ENCODE assay signal across 12 mouse cellular contexts in the genomic region with DNA sequence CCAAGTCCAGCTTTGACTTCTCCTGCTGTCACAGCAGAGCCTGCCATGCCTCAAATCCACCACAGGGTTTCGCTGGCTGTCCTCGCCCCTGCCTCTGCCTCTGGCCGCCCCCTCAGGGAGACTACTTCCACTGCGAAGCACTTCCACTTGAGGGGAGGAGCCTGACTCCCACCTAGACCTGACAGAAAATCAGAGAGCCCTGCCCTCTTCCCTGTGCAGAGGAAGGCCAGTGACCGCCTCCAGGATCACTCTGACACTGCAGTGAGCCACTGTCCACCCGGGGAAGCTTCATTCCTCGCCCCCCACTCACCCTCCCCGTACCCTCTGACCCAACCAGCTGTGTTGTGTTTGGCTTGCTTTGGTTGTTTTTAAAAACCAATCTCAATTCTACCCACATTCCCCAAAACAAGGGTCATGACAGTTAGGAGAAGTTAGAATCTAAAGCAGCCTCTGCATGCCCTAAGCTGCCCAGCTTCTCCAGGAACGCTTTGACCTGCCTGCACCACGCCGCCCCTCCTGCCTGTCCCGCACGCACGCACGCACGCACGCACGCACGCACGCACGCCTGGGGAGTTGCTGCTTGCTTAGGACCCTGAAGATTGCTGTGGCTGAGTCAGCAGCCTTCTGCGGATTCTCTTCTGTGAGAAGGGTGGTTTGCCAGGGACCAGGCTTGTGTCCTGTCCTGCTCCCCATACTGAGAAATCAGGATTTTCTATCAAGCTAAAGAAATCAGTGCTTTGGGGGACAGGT.
DNase-seq lines count a peak whose midpoint lies in the region; ATAC-seq and TF ChIP-seq lines count a peak whose summit lies in the region.
"Had no signal": no experiment of that assay in that cellular context is flagged by ENCODE, and none has a peak within 500 bp of the region (broad histone marks: within the 10 kb centered on the region; RNA-seq: fewer than 3 reads in every experiment).

No protein-coding gene starts in this region.

- no peak for ATAC-seq in hindbrain, embryonic 13.5 days (ENCODE audit: low FRiP score)
- peak; percentile 39; the same call in 1 of the 2 replicates for ATAC-seq in lung, embryonic 14.5 days (ENCODE audit: insufficient read depth)
- ATAC-seq in inflammation-experienced regulatory T-cells, adult 6 months = no peak

- H3K27me3 ChIP-seq in heart, adult 2 months (ENCODE audit: control insufficient read depth, insufficient read depth, low read length) = no peaks in the 10 kb centered on the region
- H3K27me3 ChIP-seq in hindbrain, embryonic 13.5 days = no peaks in the 10 kb centered on the region
- H3K27me3 ChIP-seq in lung, embryonic 14.5 days (ENCODE audit: insufficient read depth, low read length) = no peaks in the 10 kb centered on the region
- H3K27me3 ChIP-seq: embryonic facial prominence, embryonic 13.5 days; limb, embryonic 13.5 days had no signal

- DNase-seq in heart, adult 2 months = peak in 1 of 2 experiments; percentile 20
- no peak for DNase-seq in heart, postnatal 4 days
- DNase-seq in ES-E14 (ENCODE audit: low read depth, low spot score) = peak; percentile 30
- DNase-seq in lung, embryonic 14.5 days = peak; percentile 38
- no peak for DNase-seq in right cerebral cortex, postnatal 14 days
- DNase-seq in urinary bladder, adult 18-20 months (ENCODE audit: low spot score in 2 of 2) = no peak
- DNase-seq: adrenal gland, postnatal 25 days; B cell, adult 2 months had no signal

- no peak overlapping the region for H3K4me3 ChIP-seq in heart, adult 2 months
- peak overlapping the region; percentile 27 to 57; a peak in 3 of 4 replicates for H3K4me3 ChIP-seq in ES-E14 (ENCODE audit: insufficient read depth in 1 of 2, low read depth in 1 of 2, low read length in 2 of 2, poor library complexity in 1 of 2, severe bottlenecking in 1 of 2)
- H3K4me3 ChIP-seq in hindbrain, embryonic 13.5 days = no peak overlapping the region
- no peak overlapping the region for H3K4me3 ChIP-seq in lung, embryonic 14.5 days (ENCODE audit: low read depth, low read length)
- H3K4me3 ChIP-seq: embryonic facial prominence, embryonic 13.5 days; limb, embryonic 13.5 days had no signal

- H3K27ac ChIP-seq in heart, adult 2 months = no peak overlapping the region; the same call in 1 of the 2 replicates
- peak overlapping the region; percentile 3; the same call in 1 of the 2 replicates for H3K27ac ChIP-seq in ES-E14 (ENCODE audit: insufficient read depth, low read depth, low read length, poor library complexity, severe bottlenecking)
- H3K27ac ChIP-seq in hindbrain, embryonic 13.5 days = no peak overlapping the region; the same call in 1 of the 2 replicates
- no peak overlapping the region for H3K27ac ChIP-seq in lung, embryonic 14.5 days (ENCODE audit: low read depth)
- H3K27ac ChIP-seq: embryonic facial prominence, embryonic 13.5 days; limb, embryonic 13.5 days had no signal

- TF ChIP-seq POLR2A in heart, adult 2 months (IDR thresholded peaks at IDR 0.05; ENCODE audit: insufficient read depth, low read depth, low read length) = no peak

- H3K79me2 ChIP-seq in heart, adult 2 months (replicated peaks; ENCODE audit: control insufficient read depth, insufficient read depth, low read length) = no peaks in the 10 kb centered on the region

- intact Hi-C loops in heart, adult 2 months (cut with DNase I) = no loop called here

- in situ Hi-C loops in ES-E14 (cut with MboI; ENCODE audit: low sequenced_read_pairs in 2 of 2, unreplicated experiment in 2 of 2) = no loop called here

- WGBS in heart, adult 2 months = 70% methylated on average over 22 of the region's 22 CpGs
- 44% methylated on average over 22 of the region's 22 CpGs for WGBS in hindbrain, embryonic 13.5 days
- WGBS in lung, embryonic 14.5 days = 52% methylated on average over 22 of the region's 22 CpGs

- no peak for TF ChIP-seq EP300 in heart, adult 2 months (IDR thresholded peaks at IDR 0.05; ENCODE audit: insufficient read depth, low read depth, low read length)

- no peak overlapping the region for H3K9ac ChIP-seq in heart, adult 2 months (ENCODE audit: low read depth, low read length)
- H3K9ac ChIP-seq in ES-E14 (ENCODE audit: insufficient read depth, low read depth, low read length, poor library complexity, severe bottlenecking) = peak overlapping the region; percentile 12; the same call in 1 of the 2 replicates
- H3K9ac ChIP-seq in hindbrain, embryonic 13.5 days = no peak overlapping the region
- H3K9ac ChIP-seq in lung, embryonic 14.5 days = no peak overlapping the region
- H3K9ac ChIP-seq: embryonic facial prominence, embryonic 13.5 days; limb, embryonic 13.5 days had no signal

- no peaks in the 10 kb centered on the region for H3K9me3 ChIP-seq in ES-E14 (ENCODE audit: control insufficient read depth, insufficient read depth, low read depth, low read length)
- no peaks in the 10 kb centered on the region for H3K9me3 ChIP-seq in hindbrain, embryonic 13.5 days
- no peaks in the 10 kb centered on the region for H3K9me3 ChIP-seq in lung, embryonic 14.5 days (ENCODE audit: low read depth, low read length)
- H3K9me3 ChIP-seq: embryonic facial prominence, embryonic 13.5 days; limb, embryonic 13.5 days had no signal

- no peaks in the 10 kb centered on the region; the same call in 1 of the 2 replicates for H3K4me1 ChIP-seq in heart, adult 2 months (ENCODE audit: control insufficient read depth, insufficient read depth, low read length)
- peaks cover 12 to 30% of the 10 kb centered on the region in 2 experiments for H3K4me1 ChIP-seq in ES-E14 (ENCODE audit: control insufficient read depth in 2 of 2, insufficient read depth in 2 of 2, low read length in 2 of 2, poor library complexity in 1 of 2)
- peaks cover 32% of the 10 kb centered on the region for H3K4me1 ChIP-seq in hindbrain, embryonic 13.5 days (replicated peaks)
- no peaks in the 10 kb centered on the region for H3K4me1 ChIP-seq in lung, embryonic 14.5 days (ENCODE audit: insufficient read depth)
- H3K4me1 ChIP-seq: limb, embryonic 13.5 days had no signal

- no peaks in the 10 kb centered on the region; the same call in 1 of the 2 replicates for H3K36me3 ChIP-seq in heart, adult 2 months (ENCODE audit: control insufficient read depth, insufficient read depth, low read length)
- H3K36me3 ChIP-seq in ES-E14 (ENCODE audit: control insufficient read depth, insufficient read depth, low read length, poor library complexity, severe bottlenecking) = peaks cover 9% of the 10 kb centered on the region; the same call in 1 of the 2 replicates
- H3K36me3 ChIP-seq in hindbrain, embryonic 13.5 days = peaks cover 39% of the 10 kb centered on the region
- H3K36me3 ChIP-seq in lung, embryonic 14.5 days (ENCODE audit: insufficient read depth) = peaks cover 73% of the 10 kb centered on the region

- TF ChIP-seq CTCF in heart, adult 2 months (IDR thresholded peaks at IDR 0.05) = peak; percentile 38
- peak; percentile 45 for TF ChIP-seq CTCF in lung, embryonic 14.5 days (IDR thresholded peaks at IDR 0.05; ENCODE audit: low read depth)

- 0 out of 2 replicates have a peak overlapping the region, but pooled peaks have one; percentile 6 for H3K4me2 ChIP-seq in hindbrain, embryonic 13.5 days
- H3K4me2 ChIP-seq in lung, embryonic 14.5 days = no peak overlapping the region
- H3K4me2 ChIP-seq: embryonic facial prominence, embryonic 13.5 days; limb, embryonic 13.5 days had no signal

TF ChIP-seq in ES-E14, 5 proteins besides CTCF, POLR2A, EP300 and RAD21:
- TF ChIP-seq ZNF384 (IDR thresholded peaks at IDR 0.05; ENCODE audit: low read depth, low read length) (no peak), MAFK (IDR thresholded peaks at IDR 0.05; ENCODE audit: insufficient read depth, low read depth, low read length) (no peak), HCFC1 (IDR thresholded peaks at IDR 0.05; ENCODE audit: borderline replicate concordance, insufficient read depth, low read length) (no peak), ZC3H11A (IDR thresholded peaks at IDR 0.05; ENCODE audit: borderline replicate concordance, low read depth, low read length) (no peak), CHD2 (IDR thresholded peaks at IDR 0.05; ENCODE audit: low read depth, low read length) (no peak)
TF ChIP-seq in ES-E14: peak in this region for 0.

Comparison
In these comparisons a context has a peak if more than half of its experiments do, and no peak if none do; other contexts are left out.
1. DNase-seq: peak in ES-E14 (single experiment) and lung, embryonic 14.5 days (single experiment); none in heart, postnatal 4 days (single experiment), right cerebral cortex, postnatal 14 days (single experiment) and urinary bladder, adult 18-20 months (0 of 2).
2. H3K4me3 ChIP-seq: peak in ES-E14 (2 of 2); none in heart, adult 2 months (single experiment), hindbrain, embryonic 13.5 days (single experiment) and lung, embryonic 14.5 days (single experiment).